Mouse (Mus musculus) MEL (cell line): Measurements from ENCODE around the gene Cmtm6. TPM values are rescaled to one million over a fixed set of nuclear protein-coding genes. Genes with fewer than 3 reads are reported as not detected.
A peak's percentile ranks its signal among the peaks of the same experiment; 100 is the strongest.
"Not testable (repeated sequence)": the region's sequence is repeated elsewhere in the genome, so short reads cannot be mapped to it uniquely, and the experiment has no call there.

Experiments
- DNase-seq: peaks from one replicate; pipeline ENCODE4 v3.0.0; 2011; ENCODE audit warnings: low read depth, low spot score
- H3K27ac ChIP-seq: 2 replicates; pipeline ENCODE4 v1.5.1; 2012; ENCODE audit warnings: low read depth, mild to moderate bottlenecking, control low read depth, low read length, moderate library complexity; ENCODE audit not compliant: control insufficient read depth
- H3K27me3 ChIP-seq, 2 experiments: fragments of 150-350 bp in 1 of 2; sonication (generic) in 1 of 2; 2 replicates each; pipeline ENCODE4 v1.6.1; 2012; ENCODE audit warnings: low read length in 2 of 2, mild to moderate bottlenecking in 2 of 2, improper control_type of control experiment in 1 of 2, moderate library complexity in 1 of 2; ENCODE audit not compliant: insufficient read depth in 2 of 2, control insufficient read depth in 1 of 2
- H3K36me3 ChIP-seq, 2 experiments: 2 replicates each; pipeline ENCODE4 v1.6.1; 2012 to 2014; ENCODE audit warnings: low read length in 2 of 2, improper control_type of control experiment in 1 of 2, inconsistent platforms in 1 of 2, mild to moderate bottlenecking in 1 of 2; ENCODE audit not compliant: insufficient read depth in 2 of 2, control insufficient read depth in 1 of 2
- H3K4me1 ChIP-seq, 2 experiments: fragments of 150-350 bp in 1 of 2; sonication (generic) in 1 of 2; 2 replicates each; pipeline ENCODE4 v1.6.1; 2012; ENCODE audit warnings: low read length in 2 of 2, improper control_type of control experiment in 1 of 2, mild to moderate bottlenecking in 1 of 2; ENCODE audit not compliant: insufficient read depth in 2 of 2, control insufficient read depth in 1 of 2
- H3K4me3 ChIP-seq, 2 experiments: fragments of 150-350 bp in 1 of 2; sonication (generic) in 1 of 2; 2 replicates each; pipeline ENCODE4 v1.5.1; 2012; ENCODE audit warnings: low read depth in 2 of 2, low read length in 2 of 2, mild to moderate bottlenecking in 2 of 2, moderate library complexity in 2 of 2, control low read depth in 1 of 2, improper control_type of control experiment in 1 of 2; ENCODE audit not compliant: control insufficient read depth in 1 of 2, insufficient read depth in 1 of 2
- H3K79me2 ChIP-seq: 2 replicates; pipeline ENCODE4 v1.6.1; 2012; ENCODE audit warnings: mild to moderate bottlenecking, low read length, moderate library complexity; ENCODE audit not compliant: control insufficient read depth, poor library complexity, insufficient read depth
- H3K9ac ChIP-seq: 2 replicates; pipeline ENCODE4 v1.6.1; 2012; ENCODE audit warnings: low read depth, mild to moderate bottlenecking, control low read depth, low read length, moderate library complexity; ENCODE audit not compliant: control insufficient read depth, poor library complexity, severe bottlenecking
- H3K9me3 ChIP-seq: fragments of 150-350 bp; sonication (generic); replicated peaks from 2 replicates; pipeline ENCODE4 v1.6.1; 2012; ENCODE audit warnings: mild to moderate bottlenecking, low read length, improper control_type of control experiment, moderate library complexity; ENCODE audit not compliant: insufficient read depth
- BHLHE40 ChIP-seq: IDR thresholded peaks from 2 replicates; pipeline ENCODE4 v1.6.1; 2012; ENCODE audit warnings: low read depth, mild to moderate bottlenecking, inconsistent platforms, low read length, improper control_type of control experiment, borderline replicate concordance
- CHD1 ChIP-seq: IDR thresholded peaks from 2 replicates; pipeline ENCODE4 v1.6.1; 2012; ENCODE audit warnings: low read depth, mild to moderate bottlenecking, inconsistent platforms, low read length, improper control_type of control experiment
- CTCF ChIP-seq, 3 experiments: IDR thresholded peaks in 2 of 3; conservative IDR thresholded peaks in 1 of 3; 2 replicates each; pipeline ENCODE4 v1.5.1; 2011 to 2012; ENCODE audit warnings: low read length in 3 of 3, low read depth in 2 of 3, mild to moderate bottlenecking in 2 of 3, improper control_type of control experiment in 1 of 3, inconsistent platforms in 1 of 3, mixed read lengths in 1 of 3, moderate library complexity in 1 of 3; ENCODE audit not compliant: control insufficient read depth in 1 of 3, insufficient read depth in 1 of 3, poor library complexity in 1 of 3, severe bottlenecking in 1 of 3
- GABPA ChIP-seq: IDR thresholded peaks from 2 replicates; pipeline ENCODE4 v1.6.1; 2012; ENCODE audit warnings: low read depth, mild to moderate bottlenecking, inconsistent platforms, low read length, improper control_type of control experiment, moderate library complexity
- MAZ ChIP-seq: IDR thresholded peaks from 2 replicates; pipeline ENCODE4 v1.6.1; 2012; ENCODE audit warnings: low read depth, mild to moderate bottlenecking, inconsistent platforms, low read length, improper control_type of control experiment
- MEF2A ChIP-seq: IDR thresholded peaks from 2 replicates; pipeline ENCODE4 v1.6.1; 2014; ENCODE audit warnings: low read depth, mild to moderate bottlenecking, inconsistent platforms, low read length, improper control_type of control experiment; ENCODE audit not compliant: poor library complexity, insufficient replicate concordance, severe bottlenecking; ENCODE audit errors: extremely low read depth
- MXI1 ChIP-seq: IDR thresholded peaks from 2 replicates; pipeline ENCODE4 v1.6.1; 2011; ENCODE audit warnings: mild to moderate bottlenecking, low read depth, low read length, improper control_type of control experiment
- MYB ChIP-seq: IDR thresholded peaks from 2 replicates; pipeline ENCODE4 v1.6.1; 2011; ENCODE audit warnings: mild to moderate bottlenecking, low read depth, low read length, improper control_type of control experiment
- POLR2A ChIP-seq, 2 experiments: IDR thresholded peaks; 2 replicates each; pipeline ENCODE4 v1.6.1; 2011 to 2012; ENCODE audit warnings: low read length in 2 of 2, mild to moderate bottlenecking in 2 of 2, control low read depth in 1 of 2, improper control_type of control experiment in 1 of 2, low read depth in 1 of 2, moderate library complexity in 1 of 2; ENCODE audit not compliant: control insufficient read depth in 1 of 2, insufficient read depth in 1 of 2, poor library complexity in 1 of 2
- POLR2AphosphoS5 ChIP-seq: IDR thresholded peaks from 2 replicates; pipeline ENCODE4 v1.6.1; 2012; ENCODE audit warnings: low read depth, borderline replicate concordance, mild to moderate bottlenecking, inconsistent platforms, low read length, moderate library complexity, mixed read lengths
- RAD21 ChIP-seq: IDR thresholded peaks from 2 replicates; pipeline ENCODE4 v1.6.1; 2011; ENCODE audit warnings: mild to moderate bottlenecking, low read depth, low read length, improper control_type of control experiment
- SIN3A ChIP-seq: IDR thresholded peaks from 2 replicates; pipeline ENCODE4 v1.6.1; 2012; ENCODE audit warnings: low read length, improper control_type of control experiment, inconsistent platforms
- SMC3 ChIP-seq: IDR thresholded peaks from 2 replicates; pipeline ENCODE4 v1.6.1; 2011; ENCODE audit warnings: low read depth, low read length, improper control_type of control experiment
- ZC3H11A ChIP-seq: IDR thresholded peaks from 2 replicates; pipeline ENCODE4 v1.6.1; 2012; ENCODE audit warnings: low read depth, mild to moderate bottlenecking, inconsistent platforms, low read length, improper control_type of control experiment
- ZKSCAN1 ChIP-seq: IDR thresholded peaks from 2 replicates; pipeline ENCODE4 v1.6.1; 2012; ENCODE audit warnings: low read depth, mild to moderate bottlenecking, inconsistent platforms, low read length, improper control_type of control experiment, moderate library complexity
- ZMIZ1 ChIP-seq: IDR thresholded peaks from 2 replicates; pipeline ENCODE4 v1.6.1; 2012; ENCODE audit warnings: low read depth, mild to moderate bottlenecking, inconsistent platforms, low read length, improper control_type of control experiment, moderate library complexity
- ZNF384 ChIP-seq: IDR thresholded peaks from 2 replicates; pipeline ENCODE4 v1.6.1; 2012; ENCODE audit warnings: low read depth, mild to moderate bottlenecking, inconsistent platforms, low read length, improper control_type of control experiment
- polyA plus RNA-seq, 2 experiments: library from polyadenylated mRNA; stranded (reverse) in 1 of 2; unstranded in 1 of 2; fragments of >175 nt in 1 of 2; fragments of >200 nt in 1 of 2; gene quantifications; 2 replicates each; pipeline versions ENCODE4 v1.2.1 to v1.2.4; 2012; ENCODE audit warnings: low replicate concordance in 2 of 2, low read depth in 1 of 2; ENCODE audit not compliant: insufficient read length in 2 of 2, insufficient read depth in 1 of 2, missing spikeins in 1 of 2
- total RNA-seq: library from RNA; depleted of rRNA; stranded (reverse); fragments of 300-350 nt; gene quantifications from 2 replicates; pipeline ENCODE4 v1.2.3, GENCODE M21; 2012

The Cmtm6 gene
- total and polyA plus RNA-seq, 3 experiments, result 17.6 to 21.7 TPM; not detected in 1

- peak overlapping the region; percentile 86 to 94 for H3K4me3 ChIP-seq
- peaks cover 0 to 22% of the 10 kb centered on the region in 2 experiments for H3K36me3 ChIP-seq
- no peak for DNase-seq
Measured at GRCm38 (mm10) chr9:114688953-114689407, 41.9 kb upstream of the Cmtm6 start.

GRCm38 (mm10) chr9:114690119-114690601 is 40.8 kb upstream of the Cmtm6 start:
- H3K79me2 ChIP-seq, result peaks cover 18% of the 10 kb centered on the region
- no peaks in the 10 kb centered on the region for H3K9me3 ChIP-seq
- H3K4me1 ChIP-seq, result peaks cover 5 to 26% of the 10 kb centered on the region in 2 experiments
- H3K36me3 ChIP-seq, result peaks cover 0 to 22% of the 10 kb centered on the region in 2 experiments
- TF ChIP-seq POLR2AphosphoS5 (no peak), CTCF (IDR thresholded peaks at IDR 0.05 in 2 of 3, conservative IDR thresholded peaks at IDR 0.05 in 1 of 3; ENCODE audit: control insufficient read depth in 1 of 3, insufficient read depth in 1 of 3, low read depth in 2 of 3, low read length in 3 of 3, poor library complexity in 1 of 3, severe bottlenecking in 1 of 3) (no peak), SIN3A (no peak), MEF2A (no peak), ZC3H11A (no peak), ZMIZ1 (no peak), MAZ (no peak), RAD21 (no peak), GABPA (no peak), SMC3 (no peak), BHLHE40 (no peak)
- H3K9ac ChIP-seq, result no peak overlapping the region
- no peak for DNase-seq
- H3K4me3 ChIP-seq, result no peak overlapping the region
- H3K27me3 ChIP-seq, result no peaks in the 10 kb centered on the region
- H3K27ac ChIP-seq, result no peak overlapping the region

More at GRCm38 (mm10) chr9:114688953-114689407, 41.9 kb upstream of the Cmtm6 start:
- H3K4me1 ChIP-seq, result peaks cover 5 to 26% of the 10 kb centered on the region in 2 experiments
- peak overlapping the region; percentile 91 for H3K9ac ChIP-seq
- peak overlapping the region; percentile 59 for H3K27ac ChIP-seq
- TF ChIP-seq SIN3A (peak; percentile 28; the same call in 1 of the 2 replicates), SMC3 (no peak), MXI1 (peak; percentile 76), BHLHE40 (no peak), CHD1 (peak; percentile 78; the same call in 1 of the 2 replicates)
- H3K79me2 ChIP-seq, result peaks cover 18% of the 10 kb centered on the region
- H3K9me3 ChIP-seq, result no peaks in the 10 kb centered on the region
- H3K27me3 ChIP-seq, result no peaks in the 10 kb centered on the region

- DNase-seq, result peak; percentile 23
- H3K4me1 ChIP-seq, result peaks cover 5 to 23% of the 10 kb centered on the region in 2 experiments
- H3K27ac ChIP-seq, result no peak overlapping the region
- peaks cover 0 to 20% of the 10 kb centered on the region in 2 experiments for H3K36me3 ChIP-seq
- no peak overlapping the region for H3K4me3 ChIP-seq
- peaks cover 18% of the 10 kb centered on the region for H3K79me2 ChIP-seq
- H3K27me3 ChIP-seq, result no peaks in the 10 kb centered on the region
- peak; percentile 94 for TF ChIP-seq ZKSCAN1
- TF ChIP-seq MYB, result no peak
- TF ChIP-seq ZNF384, result 0 out of 2 replicates have a peak, but pooled peaks have one; percentile 16
- no peak for TF ChIP-seq POLR2A (IDR thresholded peaks at IDR 0.05; ENCODE audit: control insufficient read depth in 1 of 2, insufficient read depth in 1 of 2, low read depth in 1 of 2, low read length in 2 of 2, poor library complexity in 1 of 2)
- no peaks in the 10 kb centered on the region for H3K9me3 ChIP-seq
- H3K9ac ChIP-seq, result no peak overlapping the region
Measured at GRCm38 (mm10) chr9:114691112-114691511, 39.8 kb upstream of the Cmtm6 start.

- not testable (repeated sequence) for H3K4me1 ChIP-seq, H3K79me2 ChIP-seq, H3K4me3 ChIP-seq, H3K27ac ChIP-seq, H3K36me3 ChIP-seq, H3K9ac ChIP-seq, H3K9me3 ChIP-seq, DNase-seq, H3K27me3 ChIP-seq
Measured at GRCm38 (mm10) chr9:114695662-114696061, 35.3 kb upstream of the Cmtm6 start.
